Mouse (Mus musculus): ENCODE data around the gene Traip. TPM values are rescaled to one million over a fixed set of nuclear protein-coding genes. Genes with fewer than 3 reads are reported as not detected.

The Traip gene
- polyA plus RNA-seq, 1 experiment from 2014 or later = 29.4 TPM

DNA sequence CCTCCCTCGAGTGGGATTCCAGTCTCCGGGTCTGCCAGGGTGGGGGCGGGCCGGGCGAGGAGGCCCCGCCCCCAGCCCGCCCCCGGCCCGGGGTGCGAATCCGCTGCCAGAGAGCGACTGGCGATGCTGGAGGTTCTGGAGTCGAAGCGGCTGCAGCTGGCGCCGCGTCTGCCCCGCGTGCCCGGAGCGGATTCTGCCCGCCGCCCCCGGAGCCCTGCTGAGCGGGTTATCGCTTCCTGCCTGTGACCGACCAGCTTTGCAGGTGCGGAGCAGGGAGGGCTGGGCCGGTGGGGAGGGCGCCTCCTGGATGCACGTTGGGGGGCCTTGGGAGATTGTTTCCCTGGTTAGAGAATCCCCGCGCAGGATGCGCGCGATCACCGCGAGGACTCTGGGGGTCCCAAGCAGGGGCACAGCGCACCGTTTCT lies 14.1 kb upstream of the Traip start:
- Histone ChIP-seq H3K27ac (no peak overlapping the region), H3K4me3 (peak overlapping the region; percentile 53), H3K27me3 (peaks cover 28% of the 10 kb centered on the region), H3K9me3 (no peaks in the 10 kb centered on the region), H3K4me2 (replicated peaks) (peak overlapping the region; percentile 92), H3K9ac (peak overlapping the region; percentile 56), H3K36me3 (no peaks in the 10 kb centered on the region), H3K4me1 (peaks cover 15% of the 10 kb centered on the region)
- ATAC-seq (ENCODE audit: insufficient number of reproducible peaks, insufficient read depth, low FRiP score, low TSS enrichment) = no peak
- under 1% methylated on average over 41 of the region's 41 CpGs for WGBS

DNA sequence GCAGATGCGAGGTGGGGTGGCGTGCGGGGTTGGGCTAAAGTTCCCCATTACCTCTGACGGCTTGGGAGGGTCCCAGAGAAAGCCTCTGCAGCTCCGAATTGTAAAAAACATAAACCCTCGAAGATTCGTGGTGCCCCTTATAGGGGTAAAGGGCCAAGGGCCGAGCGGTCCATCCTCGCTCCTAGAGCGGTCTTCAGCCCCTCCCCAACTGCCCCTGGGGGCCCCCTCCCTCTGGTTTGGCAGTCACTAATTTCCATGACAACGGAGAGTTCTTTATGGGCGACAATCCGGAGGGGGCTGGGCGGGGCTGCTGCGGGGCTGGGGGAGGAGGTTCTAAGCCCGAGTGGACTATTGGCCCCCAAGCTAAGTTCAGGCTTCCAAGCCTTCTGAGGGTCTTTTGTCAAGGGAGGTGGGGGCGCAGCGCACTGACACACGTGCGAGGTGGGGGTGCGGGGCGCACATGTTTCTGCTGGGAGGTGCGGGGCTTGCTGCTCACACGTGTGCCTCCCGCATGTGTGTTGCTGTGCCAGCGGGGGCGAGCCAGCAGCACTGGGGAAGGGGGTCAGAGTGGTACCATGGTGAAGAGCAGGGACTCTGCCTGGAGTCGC lies 13.6 kb upstream of the Traip start:
- peak overlapping the region; percentile 53 for H3K4me3 ChIP-seq
- no peak for ATAC-seq (ENCODE audit: insufficient number of reproducible peaks, insufficient read depth, low FRiP score, low TSS enrichment)
- peaks cover 28% of the 10 kb centered on the region for H3K27me3 ChIP-seq
- peaks cover 15% of the 10 kb centered on the region for H3K4me1 ChIP-seq
- no peak overlapping the region for H3K27ac ChIP-seq
- peak overlapping the region; percentile 92 for H3K4me2 ChIP-seq (replicated peaks)
- H3K9ac ChIP-seq = peak overlapping the region; percentile 56
- WGBS = under 1% methylated on average over 29 of the region's 29 CpGs
- H3K9me3 ChIP-seq = no peaks in the 10 kb centered on the region
- H3K36me3 ChIP-seq = no peaks in the 10 kb centered on the region

GRCm38 (mm10) chr9:107936831-107937230 lies 13.1 kb upstream of the Traip start:
- ATAC-seq (ENCODE audit: insufficient number of reproducible peaks, insufficient read depth, low FRiP score, low TSS enrichment) = no peak
- H3K36me3 ChIP-seq = no peaks in the 10 kb centered on the region
- H3K9me3 ChIP-seq = no peaks in the 10 kb centered on the region
- H3K4me2 ChIP-seq (replicated peaks) = peak overlapping the region; percentile 92
- 0 out of 2 replicates have a peak overlapping the region, but pooled peaks have one; percentile 56 for H3K9ac ChIP-seq
- peak overlapping the region; percentile 53 for H3K4me3 ChIP-seq
- H3K27me3 ChIP-seq = peaks cover 28% of the 10 kb centered on the region
- H3K27ac ChIP-seq = no peak overlapping the region
- H3K4me1 ChIP-seq = peaks cover 15% of the 10 kb centered on the region
- WGBS = 14% methylated on average over 3 of the region's 3 CpGs

- no peaks in the 10 kb centered on the region for H3K9me3 ChIP-seq
- no peak for ATAC-seq (ENCODE audit: insufficient number of reproducible peaks, insufficient read depth, low FRiP score, low TSS enrichment)
- 90% methylated on average over 31 of the region's 31 CpGs for WGBS
Measured at GRCm38 (mm10) chr9:107947241-107948194, 2.4 kb upstream of the Traip start.

GRCm38 (mm10) chr9:107949184-107949921 lies 583 bp upstream of the Traip start:
- no peaks in the 10 kb centered on the region for H3K27me3 ChIP-seq
- WGBS = 77% methylated on average over 13 of the region's 13 CpGs
- H3K4me2 ChIP-seq (replicated peaks) = no peak overlapping the region
- no peak overlapping the region for H3K9ac ChIP-seq
- H3K4me1 ChIP-seq = peaks cover 12% of the 10 kb centered on the region
- ATAC-seq (ENCODE audit: insufficient number of reproducible peaks, insufficient read depth, low FRiP score, low TSS enrichment) = no peak
- no peak overlapping the region for H3K4me3 ChIP-seq
- no peak overlapping the region for H3K27ac ChIP-seq
- no peaks in the 10 kb centered on the region for H3K9me3 ChIP-seq
- H3K36me3 ChIP-seq = no peaks in the 10 kb centered on the region

More at GRCm38 (mm10) chr9:107947241-107948194, 2.4 kb upstream of the Traip start:
- Histone ChIP-seq H3K4me2 (replicated peaks) (no peak overlapping the region), H3K9ac (no peak overlapping the region), H3K4me3 (no peak overlapping the region), H3K27ac (no peak overlapping the region), H3K27me3 (no peaks in the 10 kb centered on the region), H3K36me3 (no peaks in the 10 kb centered on the region), H3K4me1 (peaks cover 12% of the 10 kb centered on the region)

DNA sequence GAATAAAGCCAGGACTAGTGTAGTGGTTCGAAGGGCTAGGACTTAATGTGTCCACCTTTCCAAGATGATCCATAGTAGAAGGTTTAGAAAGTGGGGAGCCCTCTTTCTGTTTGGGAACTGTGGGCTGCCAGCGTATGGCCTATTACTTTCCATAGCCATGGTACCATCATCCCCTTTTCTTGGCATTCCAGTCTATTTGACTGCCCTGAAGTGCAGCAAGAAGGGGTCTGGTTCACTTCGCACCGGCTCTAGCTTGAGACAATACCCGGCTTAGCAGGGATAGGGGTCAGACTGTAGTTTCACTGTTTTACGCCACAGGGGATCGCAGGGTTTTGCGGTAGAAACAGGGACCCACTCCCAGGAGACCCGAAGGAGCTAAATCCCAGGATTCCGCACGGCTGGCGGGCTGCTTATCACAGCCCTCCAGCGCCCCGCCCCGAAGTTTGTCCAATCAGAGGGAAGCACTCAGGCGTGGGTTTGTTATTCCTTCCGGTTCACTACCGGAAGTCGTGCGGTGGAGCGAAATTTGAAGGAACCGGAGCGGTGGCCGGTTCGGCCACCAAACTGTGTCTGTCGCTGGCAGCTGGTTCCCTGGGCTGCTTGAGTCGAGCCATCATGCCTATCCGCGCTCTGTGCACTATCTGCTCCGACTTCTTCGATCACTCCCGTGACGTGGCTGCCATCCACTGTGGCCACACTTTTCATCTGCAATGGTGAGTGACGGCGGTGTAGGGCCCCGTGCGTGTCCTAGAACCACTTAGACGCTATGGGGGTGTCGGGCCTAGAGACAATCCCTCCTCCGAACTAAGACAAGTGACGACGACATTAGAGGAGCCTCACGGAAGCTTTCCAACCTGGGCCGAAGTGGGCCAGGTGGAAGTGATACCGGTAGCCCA lies 772 bp downstream of the Traip start:
- peak overlapping the region; percentile 63; the same call in 1 of the 2 replicates for H3K27ac ChIP-seq
- H3K36me3 ChIP-seq = no peaks in the 10 kb centered on the region
- H3K4me3 ChIP-seq = peak overlapping the region; percentile 78
- no peaks in the 10 kb centered on the region for H3K27me3 ChIP-seq
- H3K9me3 ChIP-seq = no peaks in the 10 kb centered on the region
- WGBS = 15% methylated on average over 45 of the region's 45 CpGs
- ATAC-seq (ENCODE audit: insufficient number of reproducible peaks, insufficient read depth, low FRiP score, low TSS enrichment) = peak; percentile 89
- H3K4me1 ChIP-seq = peaks cover 12% of the 10 kb centered on the region
- peak overlapping the region; percentile 78 for H3K4me2 ChIP-seq (replicated peaks)
- H3K9ac ChIP-seq = peak overlapping the region; percentile 64

DNA sequence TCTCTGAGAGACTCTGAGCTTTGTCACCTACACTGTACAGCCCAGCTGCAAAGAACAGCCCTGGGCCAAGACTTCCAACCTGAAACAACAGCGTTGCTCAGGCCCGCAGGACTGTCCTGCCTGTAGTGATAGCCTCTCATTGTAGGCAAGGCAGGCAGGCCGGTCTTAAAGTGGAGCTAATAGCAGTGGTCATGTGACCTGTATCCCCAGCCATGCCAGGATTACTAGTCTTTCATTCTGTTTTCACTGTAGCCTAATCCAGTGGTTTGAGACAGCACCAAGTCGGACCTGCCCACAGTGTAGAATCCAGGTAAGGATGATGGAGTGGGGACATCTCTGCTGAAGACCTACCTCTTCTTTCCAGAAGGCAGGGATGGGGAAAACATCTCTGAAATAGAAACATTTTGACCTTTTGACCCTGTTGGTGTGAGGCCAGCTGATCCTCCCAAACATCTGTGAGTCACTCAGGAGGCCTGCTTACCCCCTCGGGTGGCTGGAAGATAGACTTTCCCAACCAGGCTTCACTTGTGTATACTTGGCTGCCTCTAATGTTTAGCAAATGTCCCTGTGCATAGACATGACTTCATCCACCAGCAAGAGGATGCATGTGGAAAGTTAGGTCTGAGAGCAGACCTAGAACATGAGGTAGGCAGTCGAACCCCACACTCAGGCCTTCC lies 5.8 kb downstream of the Traip start:
- peaks cover 9% of the 10 kb centered on the region for H3K4me1 ChIP-seq
- no peak overlapping the region for H3K27ac ChIP-seq
- ATAC-seq (ENCODE audit: insufficient number of reproducible peaks, insufficient read depth, low FRiP score, low TSS enrichment) = no peak
- H3K4me3 ChIP-seq = no peak overlapping the region
- peaks cover 36% of the 10 kb centered on the region for H3K36me3 ChIP-seq
- H3K4me2 ChIP-seq (replicated peaks) = no peak overlapping the region
- H3K27me3 ChIP-seq = no peaks in the 10 kb centered on the region
- WGBS = 70% methylated on average over 6 of the region's 6 CpGs
- no peak overlapping the region for H3K9ac ChIP-seq
- no peaks in the 10 kb centered on the region for H3K9me3 ChIP-seq

DNA sequence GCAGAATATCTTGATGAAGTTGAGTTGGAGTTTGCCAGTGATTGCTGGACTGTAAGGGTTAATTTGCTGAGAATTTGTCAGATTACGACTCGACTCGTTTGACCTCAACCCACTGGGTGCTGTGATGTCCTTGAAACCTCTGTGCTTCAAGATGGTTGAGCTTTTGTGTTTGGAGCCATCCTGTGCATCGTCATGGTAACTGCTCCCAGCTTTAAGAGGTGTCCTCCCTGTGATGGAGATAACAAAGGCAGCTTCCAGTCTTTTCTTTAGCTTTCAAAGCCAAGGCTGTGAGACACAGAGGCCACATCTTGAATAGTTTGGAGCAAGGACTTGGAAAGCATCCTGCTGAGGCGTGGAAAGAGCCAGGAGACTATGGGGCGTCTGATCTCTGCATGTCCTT lies 7.2 kb downstream of the Traip start:
- H3K36me3 ChIP-seq = peaks cover 50% of the 10 kb centered on the region
- no peak for ATAC-seq (ENCODE audit: insufficient number of reproducible peaks, insufficient read depth, low FRiP score, low TSS enrichment)
- H3K27ac ChIP-seq = no peak overlapping the region
- no peak overlapping the region for H3K9ac ChIP-seq
- H3K27me3 ChIP-seq = no peaks in the 10 kb centered on the region
- no peaks in the 10 kb centered on the region for H3K4me1 ChIP-seq
- 66% methylated on average over 6 of the region's 6 CpGs for WGBS
- no peak overlapping the region for H3K4me3 ChIP-seq
- H3K4me2 ChIP-seq (replicated peaks) = no peak overlapping the region
- no peaks in the 10 kb centered on the region for H3K9me3 ChIP-seq

DNA sequence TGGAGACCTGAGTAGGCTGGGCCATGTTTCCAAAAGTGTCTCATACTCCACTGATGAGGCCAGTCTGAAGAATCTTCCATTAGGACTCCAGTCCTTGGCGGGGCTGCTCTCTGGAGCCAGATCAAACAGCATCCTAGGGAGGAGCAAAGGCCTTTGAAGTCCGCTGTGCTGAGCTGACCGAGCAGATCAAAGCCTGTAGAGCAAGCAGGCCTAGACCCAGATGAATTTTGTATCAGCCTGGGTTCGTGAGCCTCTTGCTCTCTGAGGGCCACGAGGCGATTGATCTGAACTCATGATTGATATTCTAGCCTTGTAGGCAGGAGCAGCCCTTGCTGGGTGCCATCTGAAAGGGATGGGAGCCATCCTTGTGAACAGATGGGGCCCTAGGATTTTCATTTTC lies 10.0 kb downstream of the Traip start:
- H3K9ac ChIP-seq = no peak overlapping the region
- no peaks in the 10 kb centered on the region for H3K9me3 ChIP-seq
- H3K4me1 ChIP-seq = no peaks in the 10 kb centered on the region
- ATAC-seq (ENCODE audit: insufficient number of reproducible peaks, insufficient read depth, low FRiP score, low TSS enrichment) = no peak
- 76% methylated on average over 6 of the region's 6 CpGs for WGBS
- H3K27ac ChIP-seq = no peak overlapping the region
- H3K4me3 ChIP-seq = no peak overlapping the region
- H3K36me3 ChIP-seq = peaks cover 55% of the 10 kb centered on the region
- no peaks in the 10 kb centered on the region for H3K27me3 ChIP-seq
- no peak overlapping the region for H3K4me2 ChIP-seq (replicated peaks)

- no peaks in the 10 kb centered on the region for H3K27me3 ChIP-seq
- H3K9ac ChIP-seq = no peak overlapping the region
- H3K9me3 ChIP-seq = no peaks in the 10 kb centered on the region
- H3K36me3 ChIP-seq = peaks cover 54% of the 10 kb centered on the region
- no peak overlapping the region for H3K27ac ChIP-seq
- ATAC-seq (ENCODE audit: insufficient number of reproducible peaks, insufficient read depth, low FRiP score, low TSS enrichment) = no peak
- no peak overlapping the region for H3K4me3 ChIP-seq
- no peak overlapping the region for H3K4me2 ChIP-seq (replicated peaks)
- no peaks in the 10 kb centered on the region for H3K4me1 ChIP-seq
- 70% methylated on average over 4 of the region's 4 CpGs for WGBS
Measured at GRCm38 (mm10) chr9:107960928-107961327, 11.0 kb downstream of the Traip start.

Measured in embryonic facial prominence, embryonic 12.5 days (tissue).